In the genomic region with DNA sequence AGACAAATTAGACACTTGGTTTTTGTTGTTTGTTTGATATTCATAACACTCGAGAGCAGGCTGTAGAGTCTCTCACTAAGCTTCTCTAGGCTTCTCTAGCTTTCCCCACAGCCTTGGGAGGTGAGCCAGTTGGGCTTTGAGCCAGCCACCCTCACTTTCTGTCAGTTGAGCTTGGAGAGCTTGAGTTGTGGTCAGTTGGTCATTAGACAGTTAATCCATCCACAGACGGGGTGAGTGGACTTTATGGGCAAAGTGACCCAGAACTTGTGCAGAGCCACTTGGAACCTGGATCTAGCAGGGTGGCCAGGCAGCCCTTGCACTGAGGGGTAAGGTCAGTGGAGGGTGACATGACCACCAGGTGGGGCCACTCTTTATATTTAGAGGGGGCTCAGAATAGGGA, we compare ENCODE assay signal across 11 mouse cellular contexts.
DNase-seq lines count a peak whose midpoint lies in the region; ATAC-seq lines count a peak whose summit lies in the region.
"Had no signal": no experiment of that assay in that cellular context is flagged by ENCODE, and none has a peak within 500 bp of the region (broad histone marks: within the 10 kb centered on the region; RNA-seq: fewer than 3 reads in every experiment).

No protein-coding gene starts in this region.

- no peak for ATAC-seq in megakaryocyte, adult 5-6 weeks (ENCODE audit: poor library complexity, severe bottlenecking)
- ATAC-seq: hindbrain, postnatal 0 days; midbrain, embryonic 16.5 days had no signal

- DNase-seq in lung, postnatal 14 days, result peak; percentile 52
- DNase-seq in lung, postnatal 36 days, result no peak
- peak; percentile 68 to 93 for DNase-seq in adrenal gland, adult (ENCODE audit: inconsistent age in 2 of 2, low spot score in 1 of 2)
- DNase-seq in adrenal gland, postnatal 4 days (ENCODE audit: low spot score in 2 of 2), result peak; percentile 33 to 60
- DNase-seq in ovary, postnatal 14 days (ENCODE audit: low spot score), result peak; percentile 69
- no peak for DNase-seq in B cell, adult 2 months
- DNase-seq: cerebellum, adult 11-12 months; right cerebral cortex, postnatal 4 days had no signal

Comparison
In these comparisons a context has a peak if more than half of its experiments do, and no peak if none do; other contexts are left out.
1. DNase-seq: peak in lung, postnatal 14 days (single experiment), adrenal gland, adult (2 of 2), adrenal gland, postnatal 4 days (2 of 2) and ovary, postnatal 14 days (single experiment); none in lung, postnatal 36 days (single experiment) and B cell, adult 2 months (0 of 2).